Mouse (Mus musculus) liver, adult 2 months (tissue): Measurements from ENCODE around the gene Itsn2.

ENCODE experiments used
- CTCF ChIP-seq: fragments of 200-500 bp; IDR thresholded peaks from 2 replicates; pipeline ENCODE4 v1.5.1; 2011; ENCODE audit warnings: low read depth, low read length, control low read depth
- POLR2A ChIP-seq: fragments of 200-500 bp; IDR thresholded peaks from 2 replicates; pipeline ENCODE4 v1.6.1; 2011; ENCODE audit warnings: low read length, control low read depth; ENCODE audit not compliant: insufficient read depth; ENCODE audit errors: extremely low read depth

- TF ChIP-seq CTCF (no peak), POLR2A (no peak)
These were observed 113.7 kb downstream of the Itsn2 start for GRCm38 (mm10) chr12:4706175-4706574.
